Comparison of ENCODE assay signal across 8 mouse cellular contexts in genomic region chr19:53424629-53425028, GRCm38 (mm10). TPM values are rescaled to one million over a fixed set of nuclear protein-coding genes. Genes with fewer than 3 reads are reported as not detected.
A peak's percentile ranks its signal among the peaks of the same experiment; 100 is the strongest.
DNase-seq lines count a peak whose midpoint lies in the region; ATAC-seq and TF ChIP-seq lines count a peak whose summit lies in the region.
"Had no signal": no experiment of that assay in that cellular context is flagged by ENCODE, and none has a peak within 500 bp of the region (broad histone marks: within the 10 kb centered on the region; RNA-seq: fewer than 3 reads in every experiment).

No protein-coding gene starts in this region.

- H3K9ac ChIP-seq in heart, postnatal 0 days (replicated peaks; ENCODE audit: low read depth, low read length), result no peak overlapping the region; the same call in 1 of the 2 replicates
- H3K9ac ChIP-seq in limb, embryonic 13.5 days, result peak overlapping the region; percentile 13; the same call in 1 of the 2 replicates
- H3K9ac ChIP-seq in hindbrain, embryonic 14.5 days, result no peak overlapping the region
- H3K9ac ChIP-seq in forebrain, embryonic 11.5 days (ENCODE audit: low read length), result no peak overlapping the region

- no peaks in the 10 kb centered on the region for H3K9me3 ChIP-seq in heart, postnatal 0 days (replicated peaks; ENCODE audit: control insufficient read depth, low read length)
- no peaks in the 10 kb centered on the region for H3K9me3 ChIP-seq in limb, embryonic 13.5 days
- H3K9me3 ChIP-seq in hindbrain, embryonic 14.5 days (ENCODE audit: control insufficient read depth, low read length), result no peaks in the 10 kb centered on the region
- no peaks in the 10 kb centered on the region for H3K9me3 ChIP-seq in forebrain, embryonic 11.5 days (ENCODE audit: control insufficient read depth, low read length)

- 33% methylated on average over 18 of the region's 18 CpGs for WGBS in heart, postnatal 0 days
- WGBS in limb, embryonic 13.5 days, result 43% methylated on average over 18 of the region's 18 CpGs
- 72% methylated on average over 18 of the region's 18 CpGs for WGBS in hindbrain, embryonic 14.5 days
- 79% methylated on average over 18 of the region's 18 CpGs for WGBS in forebrain, embryonic 11.5 days

- DNase-seq in heart, postnatal 0 days (ENCODE audit: low spot score), result peak; percentile 39
- peak; percentile 96 to 97 for DNase-seq in natural killer cell, adult 2 months (ENCODE audit: low spot score in 2 of 2)
- no peak for DNase-seq in ovary, postnatal 10 days (ENCODE audit: low spot score)
- DNase-seq in hindbrain, embryonic 14.5 days (ENCODE audit: low spot score), result no peak
- no peak for DNase-seq in forebrain, embryonic 11.5 days (ENCODE audit: low spot score)

- H3K36me3 ChIP-seq in heart, postnatal 0 days (replicated peaks; ENCODE audit: control insufficient read depth, insufficient read depth, low read length), result no peaks in the 10 kb centered on the region
- no peaks in the 10 kb centered on the region for H3K36me3 ChIP-seq in limb, embryonic 13.5 days
- H3K36me3 ChIP-seq in hindbrain, embryonic 14.5 days (replicated peaks; ENCODE audit: control insufficient read depth, insufficient read depth), result no peaks in the 10 kb centered on the region
- no peaks in the 10 kb centered on the region for H3K36me3 ChIP-seq in forebrain, embryonic 11.5 days (ENCODE audit: control insufficient read depth, insufficient read depth, low read length)

- peak overlapping the region; percentile 34; the same call in 1 of the 2 replicates for H3K27ac ChIP-seq in brown adipose tissue, adult 24 weeks (replicated peaks; ENCODE audit: low read depth, low read length)
- H3K27ac ChIP-seq in heart, postnatal 0 days (ENCODE audit: low read depth), result peak overlapping the region; percentile 66; the same call in 1 of the 2 replicates
- no peak overlapping the region for H3K27ac ChIP-seq in limb, embryonic 13.5 days
- H3K27ac ChIP-seq in hindbrain, embryonic 14.5 days, result no peak overlapping the region
- no peak overlapping the region for H3K27ac ChIP-seq in forebrain, embryonic 11.5 days (ENCODE audit: low read depth, low read length)

- peak overlapping the region; percentile 6; the same call in 1 of the 2 replicates for H3K4me3 ChIP-seq in brown adipose tissue, adult 24 weeks (ENCODE audit: insufficient read depth, low read depth, low read length)
- peak overlapping the region; percentile 2; the same call in 1 of the 2 replicates for H3K4me3 ChIP-seq in heart, postnatal 0 days (ENCODE audit: low read depth, low read length)
- no peak overlapping the region for H3K4me3 ChIP-seq in limb, embryonic 13.5 days
- H3K4me3 ChIP-seq in hindbrain, embryonic 14.5 days (replicated peaks; ENCODE audit: low read length), result no peak overlapping the region
- H3K4me3 ChIP-seq in forebrain, embryonic 11.5 days (ENCODE audit: low read depth, low read length), result no peak overlapping the region
- H3K4me3 ChIP-seq: erythroblast, embryonic 14.5 days had no signal

- peaks cover 17% of the 10 kb centered on the region for H3K4me1 ChIP-seq in brown adipose tissue, adult 24 weeks (ENCODE audit: control insufficient read depth, insufficient read depth, insufficient read length, low read length)
- peaks cover 14% of the 10 kb centered on the region for H3K4me1 ChIP-seq in heart, postnatal 0 days (ENCODE audit: control insufficient read depth, insufficient read depth)
- H3K4me1 ChIP-seq in limb, embryonic 13.5 days, result peaks cover 44% of the 10 kb centered on the region
- peaks cover 10% of the 10 kb centered on the region; the same call in 1 of the 2 replicates for H3K4me1 ChIP-seq in hindbrain, embryonic 14.5 days (replicated peaks; ENCODE audit: control insufficient read depth, insufficient read depth, low read length)
- H3K4me1 ChIP-seq in forebrain, embryonic 11.5 days (replicated peaks; ENCODE audit: control insufficient read depth, insufficient read depth, low read length), result no peaks in the 10 kb centered on the region; the same call in 1 of the 2 replicates

- peak overlapping the region; percentile 42 for H3K4me2 ChIP-seq in heart, postnatal 0 days (ENCODE audit: low read depth, low read length)
- peak overlapping the region; percentile 30 for H3K4me2 ChIP-seq in limb, embryonic 13.5 days (replicated peaks)
- H3K4me2 ChIP-seq in hindbrain, embryonic 14.5 days (replicated peaks), result no peak overlapping the region
- H3K4me2 ChIP-seq in forebrain, embryonic 11.5 days (ENCODE audit: low read depth, low read length, severe bottlenecking), result no peak overlapping the region

- no peak for ATAC-seq in heart, postnatal 0 days (ENCODE audit: insufficient read depth, low read depth)
- no peak for ATAC-seq in limb, embryonic 13.5 days (ENCODE audit: low FRiP score, low read depth)
- no peak for ATAC-seq in hindbrain, embryonic 14.5 days (ENCODE audit: low FRiP score)
- no peak for ATAC-seq in forebrain, embryonic 11.5 days (replicated peaks; ENCODE audit: low FRiP score)

- TF ChIP-seq CTCF in heart, postnatal 0 days (IDR thresholded peaks at IDR 0.05; ENCODE audit: low read depth), result no peak

- TF ChIP-seq EP300 in heart, postnatal 0 days (IDR thresholded peaks at IDR 0.05; ENCODE audit: low read depth), result peak; percentile 52; the same call in 1 of the 2 replicates

- no peaks in the 10 kb centered on the region for H3K27me3 ChIP-seq in heart, postnatal 0 days (ENCODE audit: control insufficient read depth, insufficient read depth, low read length)
- H3K27me3 ChIP-seq in limb, embryonic 13.5 days, result 0 out of 2 replicates have a peak, but pooled peaks cover 4% of the 10 kb centered on the region
- no peaks in the 10 kb centered on the region for H3K27me3 ChIP-seq in hindbrain, embryonic 14.5 days (ENCODE audit: control insufficient read depth, insufficient read depth, low read length)
- H3K27me3 ChIP-seq in forebrain, embryonic 11.5 days (ENCODE audit: control insufficient read depth, insufficient read depth, low read length), result no peaks in the 10 kb centered on the region; the same call in 1 of the 2 replicates

RNA-seq across cellular contexts. Expression of gene Smndc1, which starts 34.3 kb away (rescaled TPM):
- 21.5 and 23.8 TPM in 2 replicates for polyA plus RNA-seq in brown adipose tissue, adult 24 weeks (2012; ENCODE audit: insufficient read depth, insufficient read length, missing spikeins)
- total RNA-seq in heart, postnatal 0 days (2014; rRNA removed; ENCODE audit: low replicate concordance), result 6.8 and 9.0 TPM in 2 replicates
- polyA plus RNA-seq in heart, postnatal 0 days (2015; fragmentation: Nextera tagmentation; extraction: Ambion mirVana), result 25.0 and 32.0 TPM in 2 replicates
- polyA plus RNA-seq in limb, embryonic 13.5 days (2015; fragmentation: Nextera tagmentation; extraction: Ambion mirVana), result 41.0 and 44.8 TPM in 2 replicates
- 35.3 and 35.6 TPM in 2 replicates for polyA plus RNA-seq in hindbrain, embryonic 14.5 days (2014; fragmentation: Nextera tagmentation; extraction: Ambion mirVana)
- polyA plus RNA-seq in forebrain, embryonic 11.5 days (2014; fragmentation: Nextera tagmentation; extraction: Ambion mirVana), result 53.6 and 57.6 TPM in 2 replicates

RNA-seq across cellular contexts. Expression of gene Gm10197, which starts 53.1 kb away (rescaled TPM):
- polyA plus RNA-seq in brown adipose tissue, adult 24 weeks (2012; ENCODE audit: insufficient read depth, insufficient read length, missing spikeins), result not detected in 2 replicates
- total RNA-seq in heart, postnatal 0 days (2014; rRNA removed; ENCODE audit: low replicate concordance), result not detected in 2 replicates
- polyA plus RNA-seq in heart, postnatal 0 days (2015; fragmentation: Nextera tagmentation; extraction: Ambion mirVana), result not detected in 2 replicates
- not detected in 2 replicates for polyA plus RNA-seq in limb, embryonic 13.5 days (2015; fragmentation: Nextera tagmentation; extraction: Ambion mirVana)
- 3.9 TPM in 1 of 2 replicates, not detected in the other for polyA plus RNA-seq in hindbrain, embryonic 14.5 days (2014; fragmentation: Nextera tagmentation; extraction: Ambion mirVana)
- polyA plus RNA-seq in forebrain, embryonic 11.5 days (2014; fragmentation: Nextera tagmentation; extraction: Ambion mirVana), result not detected in 2 replicates
- polyA plus RNA-seq: erythroblast, embryonic 14.5 days had no signal

Comparison
In these comparisons a context has a peak if more than half of its experiments do, and no peak if none do; other contexts are left out.
1. H3K27ac ChIP-seq: peak in brown adipose tissue, adult 24 weeks (single experiment) and heart, postnatal 0 days (single experiment); none in limb, embryonic 13.5 days (single experiment), hindbrain, embryonic 14.5 days (single experiment) and forebrain, embryonic 11.5 days (single experiment).
2. H3K4me3 ChIP-seq: peak in brown adipose tissue, adult 24 weeks (single experiment) and heart, postnatal 0 days (single experiment); none in limb, embryonic 13.5 days (single experiment), hindbrain, embryonic 14.5 days (single experiment) and forebrain, embryonic 11.5 days (single experiment).
3. DNase-seq: peak in heart, postnatal 0 days (single experiment) and natural killer cell, adult 2 months (2 of 2); none in ovary, postnatal 10 days (single experiment), hindbrain, embryonic 14.5 days (single experiment) and forebrain, embryonic 11.5 days (single experiment).
4. H3K4me2 ChIP-seq: peak in heart, postnatal 0 days (single experiment) and limb, embryonic 13.5 days (single experiment); none in hindbrain, embryonic 14.5 days (single experiment) and forebrain, embryonic 11.5 days (single experiment).